Mouse (Mus musculus) heart, adult 2 months (tissue): Measurements from ENCODE around the gene Mxra7.

Experiments
- CTCF ChIP-seq: fragments of 200-600 bp; IDR thresholded peaks from 2 replicates; pipeline ENCODE4 v1.8.1; 2022; ENCODE audit warnings: antibody characterized with exemption, mild to moderate bottlenecking, moderate library complexity
- POLR2A ChIP-seq: fragments of 200-500 bp; IDR thresholded peaks from 2 replicates; pipeline ENCODE4 v1.6.1; 2011; ENCODE audit warnings: mild to moderate bottlenecking, low read depth, low read length, control low read depth; ENCODE audit not compliant: insufficient read depth

- no peak for TF ChIP-seq POLR2A
- TF ChIP-seq CTCF, result no peak
Observed at GRCm38 (mm10) chr11:116849587-116849986, 21.7 kb upstream of the Mxra7 start.
